Mouse (Mus musculus): ENCODE measurements around the gene Sgms2. TPM values are rescaled to one million over a fixed set of nuclear protein-coding genes. Genes with fewer than 3 reads are reported as not detected.

The Sgms2 gene
- polyA plus RNA-seq, 1 experiment from 2014 or later = 9.1 TPM

DNA sequence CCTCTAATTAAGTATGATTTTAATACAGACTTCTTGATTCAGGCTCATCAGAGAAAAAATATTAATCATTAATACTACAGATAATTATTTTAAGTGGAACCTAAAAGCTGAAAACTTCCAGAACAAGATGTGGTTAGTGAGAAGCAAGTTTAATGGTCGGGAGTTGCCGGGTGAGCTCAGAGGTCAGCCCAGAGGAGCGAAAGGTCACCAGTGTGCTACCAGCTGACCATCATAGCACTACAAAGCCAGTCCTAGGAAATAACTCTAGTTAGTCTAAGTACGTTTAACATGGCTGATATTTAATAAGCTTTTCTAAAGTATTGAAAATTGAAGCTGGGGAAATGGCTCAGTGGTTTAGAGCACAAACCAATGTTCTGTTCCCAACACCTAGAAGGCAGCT, 129.3 kb downstream of the Sgms2 start:
- Histone ChIP-seq H3K9me3 (ENCODE audit: control insufficient read depth, low read length) (no peaks in the 10 kb centered on the region), H3K4me3 (ENCODE audit: low read depth, low read length) (no peak overlapping the region), H3K4me1 (replicated peaks; ENCODE audit: control insufficient read depth, insufficient read depth) (no peaks in the 10 kb centered on the region; the same call in 1 of the 2 replicates), H3K9ac (ENCODE audit: low read length) (no peak overlapping the region), H3K36me3 (ENCODE audit: control insufficient read depth, insufficient read depth, low read length) (no peaks in the 10 kb centered on the region), H3K27ac (replicated peaks) (no peak overlapping the region), H3K4me2 (replicated peaks; ENCODE audit: low read depth) (no peak overlapping the region), H3K27me3 (ENCODE audit: control insufficient read depth, insufficient read depth, low read length) (no peaks in the 10 kb centered on the region)
- ATAC-seq (ENCODE audit: low FRiP score, low TSS enrichment) = no peak
- WGBS = 88% methylated on average over 4 of the region's 4 CpGs
- no peak for DNase-seq (ENCODE audit: low spot score)
- TF ChIP-seq EP300 (optimal IDR thresholded peaks at IDR 0.05) = no peak
- no peak for TF ChIP-seq CTCF (IDR thresholded peaks at IDR 0.05; ENCODE audit: low read depth)

DNA sequence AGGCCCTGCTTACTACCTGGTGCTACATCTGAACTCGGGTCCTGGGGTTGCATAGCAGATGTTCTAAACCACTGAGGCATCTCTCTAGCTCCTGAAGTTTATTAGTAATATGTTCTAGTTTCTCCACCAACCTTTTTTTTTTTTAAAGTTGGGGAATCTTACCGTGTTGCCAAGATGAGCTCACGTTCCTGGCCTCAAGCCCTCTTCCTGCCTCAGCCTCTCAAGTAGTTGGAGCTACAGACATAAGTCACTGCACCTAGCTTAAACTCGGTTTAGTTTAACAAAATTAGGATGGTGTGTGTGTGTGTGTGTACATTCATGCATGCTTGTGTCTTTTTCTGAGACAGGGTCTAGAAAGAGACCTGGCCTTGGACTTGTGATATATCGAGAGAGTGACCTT, 132.2 kb downstream of the Sgms2 start:
- no peaks in the 10 kb centered on the region for H3K36me3 ChIP-seq (ENCODE audit: control insufficient read depth, insufficient read depth, low read length)
- no peaks in the 10 kb centered on the region for H3K9me3 ChIP-seq (ENCODE audit: control insufficient read depth, low read length)
- ATAC-seq (ENCODE audit: low FRiP score, low TSS enrichment) = no peak
- 67% methylated on average over 5 of the region's 5 CpGs for WGBS
- DNase-seq (ENCODE audit: low spot score) = no peak
- H3K27ac ChIP-seq (replicated peaks) = no peak overlapping the region
- TF ChIP-seq EP300 (optimal IDR thresholded peaks at IDR 0.05) (no peak), CTCF (IDR thresholded peaks at IDR 0.05; ENCODE audit: low read depth) (no peak)
- H3K4me2 ChIP-seq (replicated peaks; ENCODE audit: low read depth) = no peak overlapping the region
- H3K4me1 ChIP-seq (replicated peaks; ENCODE audit: control insufficient read depth, insufficient read depth) = no peaks in the 10 kb centered on the region
- no peak overlapping the region for H3K9ac ChIP-seq (ENCODE audit: low read length)
- H3K4me3 ChIP-seq (ENCODE audit: low read depth, low read length) = no peak overlapping the region
- H3K27me3 ChIP-seq (ENCODE audit: control insufficient read depth, insufficient read depth, low read length) = no peaks in the 10 kb centered on the region

DNA sequence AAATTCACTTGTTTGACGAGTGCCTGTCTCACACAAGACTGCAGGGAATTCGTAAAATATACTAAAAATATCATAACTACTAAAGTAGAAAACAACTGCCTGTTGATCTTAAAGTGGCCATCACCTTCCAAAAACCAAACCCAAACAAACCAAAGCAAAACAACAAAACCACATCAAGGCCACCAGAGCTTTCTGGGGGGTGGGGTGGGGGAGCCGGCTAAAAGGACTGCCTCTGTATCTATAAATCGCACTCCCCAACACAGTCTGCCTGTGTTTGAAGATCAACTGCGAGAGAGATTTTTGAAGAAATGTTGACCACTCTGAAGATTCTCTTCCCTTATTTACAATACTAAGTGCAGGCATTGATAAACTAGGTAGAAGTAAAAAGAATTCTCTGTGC, 133.0 kb downstream of the Sgms2 start:
- no peak for TF ChIP-seq CTCF (IDR thresholded peaks at IDR 0.05; ENCODE audit: low read depth)
- TF ChIP-seq EP300 (optimal IDR thresholded peaks at IDR 0.05) = no peak
- ATAC-seq (ENCODE audit: low FRiP score, low TSS enrichment) (no peak), DNase-seq (ENCODE audit: low spot score) (no peak)
- Histone ChIP-seq H3K9me3 (ENCODE audit: control insufficient read depth, low read length) (no peaks in the 10 kb centered on the region), H3K36me3 (ENCODE audit: control insufficient read depth, insufficient read depth, low read length) (no peaks in the 10 kb centered on the region), H3K4me3 (ENCODE audit: low read depth, low read length) (no peak overlapping the region), H3K27ac (replicated peaks) (no peak overlapping the region), H3K4me2 (replicated peaks; ENCODE audit: low read depth) (no peak overlapping the region), H3K27me3 (ENCODE audit: control insufficient read depth, insufficient read depth, low read length) (no peaks in the 10 kb centered on the region), H3K4me1 (replicated peaks; ENCODE audit: control insufficient read depth, insufficient read depth) (no peaks in the 10 kb centered on the region), H3K9ac (ENCODE audit: low read length) (no peak overlapping the region)
- WGBS = 70% methylated on average over 5 of the region's 5 CpGs

DNA sequence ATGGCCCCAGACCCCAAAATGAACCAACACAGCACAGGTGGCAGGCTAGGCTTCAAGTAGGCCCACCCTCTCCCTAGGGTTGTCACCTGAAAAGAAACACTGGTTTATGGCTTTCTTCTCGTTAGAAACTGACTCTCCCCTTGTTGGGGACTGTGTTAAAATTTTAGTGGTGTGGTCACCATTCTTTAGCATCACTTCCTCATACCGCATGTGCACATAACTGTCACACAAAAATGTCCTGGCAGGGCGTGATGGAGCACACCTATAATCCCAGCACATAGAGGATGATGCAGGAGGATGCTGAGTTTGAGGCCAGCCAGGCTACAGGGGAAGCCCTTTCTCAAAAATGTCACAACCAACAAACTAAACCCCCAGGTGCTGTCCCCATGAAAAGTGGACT, 133.6 kb downstream of the Sgms2 start:
- ATAC-seq (ENCODE audit: low FRiP score, low TSS enrichment) = no peak
- DNase-seq (ENCODE audit: low spot score) = no peak
- Histone ChIP-seq H3K27me3 (ENCODE audit: control insufficient read depth, insufficient read depth, low read length) (no peaks in the 10 kb centered on the region), H3K27ac (replicated peaks) (no peak overlapping the region), H3K4me1 (replicated peaks; ENCODE audit: control insufficient read depth, insufficient read depth) (no peaks in the 10 kb centered on the region), H3K36me3 (ENCODE audit: control insufficient read depth, insufficient read depth, low read length) (no peaks in the 10 kb centered on the region), H3K9me3 (ENCODE audit: control insufficient read depth, low read length) (no peaks in the 10 kb centered on the region), H3K9ac (ENCODE audit: low read length) (no peak overlapping the region), H3K4me2 (replicated peaks; ENCODE audit: low read depth) (no peak overlapping the region), H3K4me3 (ENCODE audit: low read depth, low read length) (no peak overlapping the region)
- TF ChIP-seq EP300 (optimal IDR thresholded peaks at IDR 0.05) = no peak
- TF ChIP-seq CTCF (IDR thresholded peaks at IDR 0.05; ENCODE audit: low read depth) = no peak
- 69% methylated on average over 3 of the region's 3 CpGs for WGBS

DNA sequence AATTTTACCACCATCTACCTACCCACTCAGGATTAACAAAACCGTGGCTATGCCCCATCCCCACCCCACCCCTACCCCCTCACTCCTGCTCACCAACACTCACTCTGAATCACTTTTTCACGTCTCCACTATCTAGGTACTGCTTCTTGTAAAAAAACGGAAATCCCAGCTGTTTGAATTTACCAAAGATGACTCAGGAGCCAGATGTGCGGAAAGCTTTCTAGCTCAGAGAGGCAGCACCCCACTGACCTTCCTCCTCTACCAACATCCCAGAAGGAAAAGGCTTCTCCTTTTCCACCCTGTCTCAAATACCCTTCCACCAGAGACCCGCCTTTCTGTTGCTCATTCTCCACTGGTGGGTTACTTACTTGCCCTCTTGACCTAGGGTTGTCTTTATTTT, 135.2 kb downstream of the Sgms2 start:
- WGBS = 58% methylated on average over 5 of the region's 5 CpGs

DNA sequence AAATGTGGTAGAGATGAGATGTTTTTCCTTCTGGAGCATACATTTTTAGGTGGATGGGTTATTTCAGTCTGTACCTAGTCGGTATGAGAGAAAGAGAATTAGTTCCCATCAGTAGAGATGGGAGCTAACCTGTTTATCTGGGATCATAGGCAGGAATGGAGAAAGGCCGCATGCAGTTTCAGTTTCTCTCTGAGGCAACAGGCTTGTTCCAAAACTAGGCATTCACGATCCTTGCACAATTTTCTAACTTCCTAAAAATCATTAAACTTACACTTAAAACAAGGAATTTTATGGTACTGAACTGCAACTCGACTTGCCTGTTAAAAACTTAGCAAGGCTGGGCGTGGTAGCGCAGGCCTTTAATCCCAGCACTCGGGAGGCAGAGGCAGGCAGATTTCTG, 140.7 kb downstream of the Sgms2 start:
- no peak for ATAC-seq (ENCODE audit: low FRiP score, low TSS enrichment)
- Histone ChIP-seq H3K4me2 (replicated peaks; ENCODE audit: low read depth) (no peak overlapping the region), H3K27ac (replicated peaks) (no peak overlapping the region), H3K36me3 (ENCODE audit: control insufficient read depth, insufficient read depth, low read length) (no peaks in the 10 kb centered on the region), H3K9ac (ENCODE audit: low read length) (no peak overlapping the region), H3K27me3 (ENCODE audit: control insufficient read depth, insufficient read depth, low read length) (no peaks in the 10 kb centered on the region), H3K4me1 (replicated peaks; ENCODE audit: control insufficient read depth, insufficient read depth) (no peaks in the 10 kb centered on the region), H3K4me3 (ENCODE audit: low read depth, low read length) (no peak overlapping the region), H3K9me3 (ENCODE audit: control insufficient read depth, low read length) (no peaks in the 10 kb centered on the region)
- 91% methylated on average over 7 of the region's 7 CpGs for WGBS
- no peak for DNase-seq (ENCODE audit: low spot score)
- TF ChIP-seq CTCF (IDR thresholded peaks at IDR 0.05; ENCODE audit: low read depth) = no peak
- no peak for TF ChIP-seq EP300 (optimal IDR thresholded peaks at IDR 0.05)

More for the DNA sequence above, 135.2 kb downstream of the Sgms2 start:
- no peaks in the 10 kb centered on the region for H3K9me3 ChIP-seq (ENCODE audit: control insufficient read depth, low read length)
- DNase-seq (ENCODE audit: low spot score) (no peak), ATAC-seq (ENCODE audit: low FRiP score, low TSS enrichment) (no peak)
- no peak overlapping the region for H3K27ac ChIP-seq (replicated peaks)
- no peaks in the 10 kb centered on the region for H3K4me1 ChIP-seq (replicated peaks; ENCODE audit: control insufficient read depth, insufficient read depth)
- no peak overlapping the region for H3K4me3 ChIP-seq (ENCODE audit: low read depth, low read length)
- TF ChIP-seq EP300 (optimal IDR thresholded peaks at IDR 0.05) = no peak
- TF ChIP-seq CTCF (IDR thresholded peaks at IDR 0.05; ENCODE audit: low read depth) = no peak
- H3K4me2 ChIP-seq (replicated peaks; ENCODE audit: low read depth) = no peak overlapping the region
- H3K9ac ChIP-seq (ENCODE audit: low read length) = no peak overlapping the region
- no peaks in the 10 kb centered on the region for H3K27me3 ChIP-seq (ENCODE audit: control insufficient read depth, insufficient read depth, low read length)
- no peaks in the 10 kb centered on the region for H3K36me3 ChIP-seq (ENCODE audit: control insufficient read depth, insufficient read depth, low read length)
